Mouse (Mus musculus): Measurements from ENCODE around the gene Gpatch8. TPM values are rescaled to one million over a fixed set of nuclear protein-coding genes. Genes with fewer than 3 reads are reported as not detected.

Gene Gpatch8
- polyA plus RNA-seq, 1 experiment: 26.3 TPM

DNA sequence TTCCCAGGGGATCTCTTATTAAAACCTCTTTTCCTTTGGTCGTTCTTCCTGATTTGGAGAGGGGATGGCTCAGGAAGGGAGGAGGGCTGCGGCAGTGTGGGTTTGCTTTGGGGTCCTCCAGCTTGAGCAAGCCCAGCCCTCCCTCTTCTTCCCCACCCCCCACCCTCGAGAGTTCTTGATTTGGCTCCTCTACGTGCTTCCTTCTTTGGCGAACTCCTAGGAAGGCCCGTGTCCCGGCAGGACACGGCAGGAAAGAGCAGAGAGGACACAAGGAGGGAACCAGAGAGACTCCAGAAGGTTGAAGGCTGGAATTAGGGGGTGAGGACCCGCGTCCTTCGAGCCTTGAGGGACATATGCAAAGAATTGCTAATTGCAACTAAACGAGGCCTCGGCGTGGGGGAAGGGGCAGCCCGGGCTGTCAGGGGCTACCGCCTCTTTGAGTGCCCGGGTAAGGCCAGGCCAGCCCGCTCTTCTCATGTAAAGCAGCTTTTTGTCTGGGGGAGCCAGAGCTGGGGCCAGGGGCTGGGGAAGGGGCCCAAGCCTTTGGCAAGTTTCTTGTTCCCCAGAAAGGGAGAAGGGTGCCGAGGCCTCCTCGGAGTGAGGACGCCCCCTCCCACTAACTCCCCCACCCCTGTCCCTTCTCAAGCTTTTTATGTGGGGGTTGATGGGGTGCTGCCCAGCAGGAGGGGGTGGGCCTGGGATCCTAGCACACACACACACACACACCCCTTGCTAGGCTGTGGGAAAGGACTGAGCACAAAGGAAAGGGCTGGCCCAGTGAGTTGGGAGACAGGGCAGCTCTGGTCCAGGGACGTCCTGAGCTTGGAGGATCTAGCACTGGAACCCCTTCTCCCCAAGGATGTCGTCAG, 23.2 kb upstream of the Gpatch8 start, which contains the start of gene Gm11627:
TSS of gene Gm11627 (minus strand) at position 297 of the 869 bp plus-strand sequence.
- peak within 1 kb of the TSS; percentile 49 for H3K4me3 ChIP-seq (ENCODE audit: low read depth, low read length)
- no peak for TF ChIP-seq CTCF (IDR thresholded peaks at IDR 0.05; ENCODE audit: extremely low read depth, insufficient read length, insufficient replicate concordance, low read depth, low read length)
- 33% methylated on average over 23 of the region's 23 CpGs for WGBS
- H3K4me1 ChIP-seq (ENCODE audit: control insufficient read depth, insufficient read depth, insufficient read length, low read length): peaks cover 1% of the 10 kb centered on the region
- H3K36me3 ChIP-seq (ENCODE audit: control insufficient read depth, insufficient read depth, low read length): no peaks in the 10 kb centered on the region
- no peaks in the 10 kb centered on the region for H3K27me3 ChIP-seq (ENCODE audit: control insufficient read depth, insufficient read depth, low read length)
- peak within 1 kb of the TSS; percentile 66 for H3K27ac ChIP-seq (ENCODE audit: insufficient read depth, low read depth, low read length)

DNA sequence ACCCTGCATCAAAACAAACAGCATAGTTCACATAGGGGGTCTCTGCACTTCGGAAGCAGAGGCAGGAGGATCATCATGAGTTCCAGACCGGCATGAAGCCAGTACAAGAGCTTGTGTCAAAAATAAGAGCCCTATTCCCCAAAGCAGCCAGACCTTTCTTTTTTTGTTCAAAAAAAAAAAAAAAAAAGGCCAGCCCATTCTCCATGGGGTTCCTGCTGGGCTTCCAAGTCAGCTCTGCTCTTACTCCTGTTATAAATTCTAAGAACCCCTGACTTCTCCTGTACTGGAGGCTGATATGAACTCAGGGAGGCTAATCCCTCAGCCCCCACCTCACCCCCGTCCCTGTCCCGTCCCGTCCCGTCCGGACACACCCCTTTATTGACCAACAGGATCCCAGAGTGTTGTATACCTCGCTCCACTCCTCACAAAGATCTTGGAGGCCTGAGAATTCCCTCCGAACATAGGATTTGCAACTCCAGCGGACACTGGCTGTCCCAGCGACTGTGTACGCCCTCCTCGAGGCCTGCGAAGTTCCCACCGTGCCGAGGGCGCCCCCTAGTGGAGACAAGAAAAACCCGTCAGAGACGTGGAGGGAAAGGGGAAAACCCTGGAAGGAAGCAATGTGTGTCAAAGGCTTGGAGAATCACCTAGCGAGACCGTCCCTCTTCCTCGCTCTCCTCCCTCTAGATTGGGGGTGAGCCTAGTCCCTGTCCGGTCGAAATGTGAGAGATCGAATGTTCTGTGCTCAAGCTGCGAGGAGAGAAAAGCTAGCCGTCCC, 22.3 kb upstream of the Gpatch8 start:
- peaks cover 1% of the 10 kb centered on the region for H3K4me1 ChIP-seq (ENCODE audit: control insufficient read depth, insufficient read depth, insufficient read length, low read length)
- H3K36me3 ChIP-seq (ENCODE audit: control insufficient read depth, insufficient read depth, low read length): no peaks in the 10 kb centered on the region
- WGBS: 5% methylated on average over 27 of the region's 27 CpGs
- TF ChIP-seq POLR2A (IDR thresholded peaks at IDR 0.05; ENCODE audit: low read depth, low read length): no peak; the same call in 1 of the 2 replicates
- peak; percentile 97 for TF ChIP-seq CTCF (IDR thresholded peaks at IDR 0.05; ENCODE audit: extremely low read depth, insufficient read length, insufficient replicate concordance, low read depth, low read length)
- no peaks in the 10 kb centered on the region for H3K27me3 ChIP-seq (ENCODE audit: control insufficient read depth, insufficient read depth, low read length)
- peak overlapping the region; percentile 49 for H3K4me3 ChIP-seq (ENCODE audit: low read depth, low read length)
- peak overlapping the region; percentile 17; the same call in 1 of the 2 replicates for H3K27ac ChIP-seq (ENCODE audit: insufficient read depth, low read depth, low read length)

DNA sequence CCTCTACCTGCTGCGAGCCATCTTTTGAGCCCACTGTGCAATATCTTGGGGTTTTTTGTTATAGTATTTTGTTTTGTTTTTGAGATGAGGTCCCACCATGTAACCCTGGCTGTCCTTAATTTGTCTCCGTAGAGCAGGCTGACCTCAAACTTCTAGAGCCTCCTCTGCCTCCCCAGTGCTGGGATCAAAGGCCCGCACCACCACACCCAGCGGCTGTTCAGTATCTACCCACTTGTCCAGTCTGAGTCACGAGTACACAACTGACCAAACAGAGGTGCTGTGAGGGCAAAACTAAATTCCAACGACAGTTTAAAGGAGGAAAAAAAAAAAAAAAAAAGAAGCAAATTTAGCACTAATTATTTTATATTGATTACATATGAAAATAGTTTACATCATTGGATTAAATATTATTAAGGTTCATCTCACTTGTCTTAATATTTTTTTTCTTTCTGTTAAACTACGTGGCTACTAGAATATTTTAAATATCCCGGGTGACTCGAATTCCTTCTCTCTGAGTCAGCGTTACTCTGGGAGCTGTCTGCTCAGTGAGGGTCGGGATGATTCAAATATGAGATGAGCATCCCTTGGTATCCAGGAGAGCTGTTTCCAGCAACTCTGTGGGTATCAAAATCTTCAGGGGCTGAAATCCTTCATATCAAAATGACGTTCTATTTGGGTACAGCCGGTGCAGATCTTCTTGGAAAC, 20.0 kb upstream of the Gpatch8 start:
- no peak for TF ChIP-seq POLR2A (IDR thresholded peaks at IDR 0.05; ENCODE audit: low read depth, low read length)
- TF ChIP-seq CTCF (IDR thresholded peaks at IDR 0.05; ENCODE audit: extremely low read depth, insufficient read length, insufficient replicate concordance, low read depth, low read length): no peak
- Histone ChIP-seq H3K36me3 (ENCODE audit: control insufficient read depth, insufficient read depth, low read length) (no peaks in the 10 kb centered on the region), H3K4me3 (ENCODE audit: low read depth, low read length) (no peak overlapping the region), H3K4me1 (ENCODE audit: control insufficient read depth, insufficient read depth, insufficient read length, low read length) (peaks cover 1% of the 10 kb centered on the region; the same call in 1 of the 2 replicates), H3K27me3 (ENCODE audit: control insufficient read depth, insufficient read depth, low read length) (no peaks in the 10 kb centered on the region), H3K27ac (ENCODE audit: insufficient read depth, low read depth, low read length) (no peak overlapping the region)
- 56% methylated on average over 13 of the region's 13 CpGs for WGBS

DNA sequence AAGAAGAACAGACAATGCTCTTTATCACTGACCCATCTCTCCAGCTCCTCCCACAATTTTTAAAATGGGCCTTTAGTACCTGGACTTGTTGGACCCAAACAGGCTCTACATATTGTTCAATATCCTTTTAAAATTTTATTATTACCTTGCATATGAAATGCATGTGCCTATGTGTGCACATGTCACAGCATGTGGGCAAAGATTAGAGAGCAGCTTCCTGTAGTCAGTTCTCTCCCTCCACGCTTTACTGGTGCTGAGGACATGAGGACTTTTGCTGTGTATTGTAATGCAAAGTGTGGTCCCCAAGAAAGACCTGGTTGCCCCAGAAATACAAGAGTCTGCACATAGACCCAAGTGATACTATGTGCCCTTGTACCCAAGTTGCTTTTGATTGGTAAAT, 18.8 kb upstream of the Gpatch8 start:
- peaks cover 1% of the 10 kb centered on the region; the same call in 1 of the 2 replicates for H3K4me1 ChIP-seq (ENCODE audit: control insufficient read depth, insufficient read depth, insufficient read length, low read length)
- TF ChIP-seq CTCF (IDR thresholded peaks at IDR 0.05; ENCODE audit: extremely low read depth, insufficient read length, insufficient replicate concordance, low read depth, low read length) (no peak), POLR2A (IDR thresholded peaks at IDR 0.05; ENCODE audit: low read depth, low read length) (no peak)
- no peak overlapping the region for H3K4me3 ChIP-seq (ENCODE audit: low read depth, low read length)
- H3K27me3 ChIP-seq (ENCODE audit: control insufficient read depth, insufficient read depth, low read length): no peaks in the 10 kb centered on the region
- no peak overlapping the region for H3K27ac ChIP-seq (ENCODE audit: insufficient read depth, low read depth, low read length)
- no peaks in the 10 kb centered on the region for H3K36me3 ChIP-seq (ENCODE audit: control insufficient read depth, insufficient read depth, low read length)
- 64% methylated on average over 1 of the region's 1 CpGs for WGBS

DNA sequence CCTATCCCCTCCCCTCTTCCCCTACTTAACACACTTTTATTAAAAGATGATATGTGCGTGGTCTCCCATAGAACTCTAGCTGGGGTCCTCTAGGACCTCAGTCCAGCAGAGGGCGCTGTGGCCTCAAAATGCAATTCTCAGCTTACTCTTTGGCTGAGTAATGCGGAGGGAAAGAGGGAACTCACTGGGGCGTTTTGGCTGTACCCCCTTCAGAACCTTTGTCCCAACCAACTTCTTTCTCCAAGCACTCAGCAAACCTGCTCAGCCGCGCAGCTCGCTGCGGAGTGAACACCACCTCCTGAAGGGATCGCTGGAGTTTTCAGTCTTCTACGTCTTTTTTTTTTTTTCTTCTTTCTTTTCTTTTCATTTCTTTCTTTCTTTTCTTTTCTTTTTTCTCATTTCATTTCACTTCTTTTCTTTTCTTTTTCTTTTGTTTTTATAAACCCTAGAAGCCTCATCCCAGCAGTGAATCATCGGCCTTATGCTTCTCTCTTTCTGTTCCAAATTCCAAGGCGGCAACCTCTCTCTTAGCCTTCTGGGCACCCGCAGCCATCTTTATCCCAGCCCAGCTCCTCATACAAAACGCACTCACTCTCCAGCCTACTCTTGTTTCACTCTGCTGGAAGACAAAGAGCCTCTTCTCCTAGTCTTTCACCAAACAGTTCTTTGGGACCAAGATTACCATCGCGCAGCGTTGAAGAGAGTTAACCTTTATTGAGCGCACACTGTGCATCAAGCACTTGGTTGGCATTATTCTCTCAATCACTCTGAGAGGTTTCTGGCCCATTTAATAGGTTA, 16.9 kb upstream of the Gpatch8 start:
- WGBS: 16% methylated on average over 18 of the region's 18 CpGs
- Histone ChIP-seq H3K4me1 (ENCODE audit: control insufficient read depth, insufficient read depth, insufficient read length, low read length) (no peaks in the 10 kb centered on the region), H3K27ac (ENCODE audit: insufficient read depth, low read depth, low read length) (no peak overlapping the region), H3K36me3 (ENCODE audit: control insufficient read depth, insufficient read depth, low read length) (no peaks in the 10 kb centered on the region), H3K4me3 (ENCODE audit: low read depth, low read length) (peak overlapping the region; percentile 70), H3K27me3 (ENCODE audit: control insufficient read depth, insufficient read depth, low read length) (no peaks in the 10 kb centered on the region)
- TF ChIP-seq CTCF (IDR thresholded peaks at IDR 0.05; ENCODE audit: extremely low read depth, insufficient read length, insufficient replicate concordance, low read depth, low read length): peak; percentile 92; the same call in 1 of the 2 replicates
- no peak for TF ChIP-seq POLR2A (IDR thresholded peaks at IDR 0.05; ENCODE audit: low read depth, low read length)

DNA sequence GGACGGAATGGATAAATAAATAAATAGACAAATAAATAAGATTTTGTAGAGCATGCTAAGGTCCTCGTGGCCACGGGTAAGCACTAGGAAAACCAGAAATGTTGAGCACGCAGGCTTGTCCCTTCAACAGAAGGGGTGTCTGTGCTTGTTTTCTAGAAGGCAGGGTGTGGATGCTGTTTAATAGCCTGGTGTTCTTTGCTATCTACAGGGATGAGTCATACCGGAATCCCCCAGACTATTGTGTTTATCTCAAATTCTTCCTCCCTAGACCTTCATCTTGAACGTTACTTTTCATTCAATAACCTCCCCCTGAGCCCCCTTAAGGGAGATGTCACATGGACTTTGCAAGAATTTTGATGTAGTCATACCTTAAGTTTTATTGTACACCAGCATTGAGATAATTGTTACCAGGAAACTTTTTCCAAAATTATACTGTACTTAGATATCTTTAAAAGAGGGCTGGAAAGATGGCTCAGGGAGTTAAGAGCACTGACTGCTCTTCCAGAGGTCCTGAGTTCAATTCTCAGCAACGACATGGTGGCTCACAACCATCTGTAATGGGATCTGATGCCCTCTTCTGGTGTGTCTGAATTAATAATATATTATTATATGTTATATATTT, 12.7 kb upstream of the Gpatch8 start:
- Histone ChIP-seq H3K36me3 (ENCODE audit: control insufficient read depth, insufficient read depth, low read length) (no peaks in the 10 kb centered on the region), H3K4me1 (ENCODE audit: control insufficient read depth, insufficient read depth, insufficient read length, low read length) (peaks cover 5% of the 10 kb centered on the region; the same call in 1 of the 2 replicates), H3K4me3 (ENCODE audit: low read depth, low read length) (no peak overlapping the region), H3K27ac (ENCODE audit: insufficient read depth, low read depth, low read length) (no peak overlapping the region), H3K27me3 (ENCODE audit: control insufficient read depth, insufficient read depth, low read length) (no peaks in the 10 kb centered on the region)
- TF ChIP-seq CTCF (IDR thresholded peaks at IDR 0.05; ENCODE audit: extremely low read depth, insufficient read length, insufficient replicate concordance, low read depth, low read length): no peak
- TF ChIP-seq POLR2A (IDR thresholded peaks at IDR 0.05; ENCODE audit: low read depth, low read length): no peak
- WGBS: 42% methylated on average over 7 of the region's 7 CpGs
